Mouse (Mus musculus) heart, postnatal 4 days (tissue): ENCODE measurements at regions not wholly inside any gene's neighbourhood (a gene's known extent, or its start where the extent isn't known, plus 50 kb on each side); places are given as distances from the start of the nearest gene placed in this dataset.
"Not testable (repeated sequence)": the region's sequence is repeated elsewhere in the genome, so short reads cannot be mapped to it uniquely, and the experiment has no call there.

Experiments
- DNase-seq: peaks from one replicate; pipeline ENCODE4 v3.0.0; 2021
- microRNA-seq, 2 experiments: library from miRNA; unstranded; fragments of <30 nt; microRNA quantifications; one replicate each; pipeline ENCODE4 v1.2.0; 2021 to 2022

GRCm38 (mm10) chr12:15111049-15111448 lies 705.7 kb downstream of the Trib2 start:
- DNase-seq = no peak

- no peak for DNase-seq
Observed at GRCm38 (mm10) chr12:15104876-15105275, 711.8 kb downstream of the Trib2 start.

- DNase-seq = no peak
Observed at GRCm38 (mm10) chr12:15078615-15079014, 738.1 kb downstream of the Trib2 start.

- no peak for DNase-seq
Observed at GRCm38 (mm10) chr12:15064351-15064750, 752.4 kb downstream of the Trib2 start.

- DNase-seq = no peak
Observed at GRCm38 (mm10) chr12:15051387-15051786, 765.3 kb downstream of the Trib2 start.

GRCm38 (mm10) chr12:15043264-15043663 lies 773.5 kb downstream of the Trib2 start:
- DNase-seq = no peak

- no peak for DNase-seq
Observed at GRCm38 (mm10) chr12:15011091-15011490, 805.6 kb downstream of the Trib2 start.

- DNase-seq = not testable (repeated sequence)
Observed at GRCm38 (mm10) chr12:15002401-15002800, 814.3 kb downstream of the Trib2 start.

Small RNA genes in the stretch of these regions (microRNA-seq; reads per million reads assigned to microRNA genes)
- 0 reads per million in 2 experiments for gene Gm27682
